Mouse (Mus musculus): Measurements from ENCODE around the gene Padi2.

Padi2 gene

GRCm38 (mm10) chr4:140925648-140926047 is 19.5 kb downstream of the Padi2 start:
- no peak for DNase-seq

GRCm38 (mm10) chr4:140928349-140928748 is 22.2 kb downstream of the Padi2 start:
- DNase-seq, result no peak

- DNase-seq, result peak; percentile 37
Measured at GRCm38 (mm10) chr4:140929745-140930144, 23.6 kb downstream of the Padi2 start.

- DNase-seq, result no peak
Measured at GRCm38 (mm10) chr4:140930900-140931470, 24.8 kb downstream of the Padi2 start.

- DNase-seq, result no peak
Measured at GRCm38 (mm10) chr4:140935643-140936042, 29.5 kb downstream of the Padi2 start.

- DNase-seq, result no peak
Measured at GRCm38 (mm10) chr4:140944356-140944755, 38.2 kb downstream of the Padi2 start.

- no peak for DNase-seq
Measured at GRCm38 (mm10) chr4:140944961-140945442, 38.9 kb downstream of the Padi2 start.

GRCm38 (mm10) chr4:140945571-140945970 is 39.4 kb downstream of the Padi2 start:
- no peak for DNase-seq

- DNase-seq, result no peak
Measured at GRCm38 (mm10) chr4:140946048-140946447, 39.9 kb downstream of the Padi2 start.

- no peak for DNase-seq
Measured at GRCm38 (mm10) chr4:140946580-140947205, 40.5 kb downstream of the Padi2 start.

- no peak for DNase-seq
Measured at GRCm38 (mm10) chr4:140947487-140948440, 41.6 kb downstream of the Padi2 start.

GRCm38 (mm10) chr4:140948481-140948880 is 42.3 kb downstream of the Padi2 start:
- no peak for DNase-seq

GRCm38 (mm10) chr4:140949052-140949451 is 42.9 kb downstream of the Padi2 start:
- DNase-seq, result no peak

GRCm38 (mm10) chr4:140949616-140950015 is 43.5 kb downstream of the Padi2 start:
- DNase-seq, result no peak

- DNase-seq, result no peak
Measured at GRCm38 (mm10) chr4:140950574-140950973, 44.4 kb downstream of the Padi2 start.

GRCm38 (mm10) chr4:140951861-140952641 is 45.9 kb downstream of the Padi2 start:
- DNase-seq, result no peak

GRCm38 (mm10) chr4:140957131-140957702 is 51.1 kb downstream of the Padi2 start:
- DNase-seq, result peak; percentile 29

- DNase-seq, result peak; percentile 83
Measured at GRCm38 (mm10) chr4:140957725-140958124, 51.6 kb downstream of the Padi2 start.

GRCm38 (mm10) chr4:140958319-140958718 is 52.2 kb downstream of the Padi2 start:
- DNase-seq, result no peak

- no peak for DNase-seq
Measured at GRCm38 (mm10) chr4:140959128-140959679, 53.1 kb downstream of the Padi2 start.

GRCm38 (mm10) chr4:140959715-140960479 is 53.8 kb downstream of the Padi2 start:
- peak; percentile 63 for DNase-seq
